Mouse (Mus musculus): ENCODE results near the gene Lamtor2. TPM values are rescaled to one million over a fixed set of nuclear protein-coding genes. Genes with fewer than 3 reads are reported as not detected.

The Lamtor2 gene
- polyA plus RNA-seq, 1 experiment, result 126 TPM

DNA sequence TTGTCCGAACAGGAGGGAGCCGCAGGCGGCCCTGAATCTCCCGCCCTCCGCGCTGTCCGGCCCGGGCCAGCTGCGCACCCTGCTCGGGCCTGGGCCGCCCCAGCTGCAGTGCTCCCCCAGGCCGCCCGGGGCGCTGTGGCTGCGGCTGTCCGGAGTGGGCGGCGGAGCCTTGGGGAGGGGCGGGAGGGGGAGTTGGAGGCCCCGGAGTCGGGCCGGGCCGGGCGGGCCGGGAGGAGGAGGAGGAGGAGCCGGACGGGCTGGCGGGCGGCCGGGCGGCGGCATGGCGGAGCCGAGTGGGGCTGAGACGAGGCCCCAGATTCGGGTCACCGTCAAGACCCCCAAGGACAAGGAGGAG, 628 bp upstream of the Lamtor2 start, which contains the start of gene Ubqln4:
Ubqln4 (plus strand) TSS at position 234 of the 355 bp plus-strand sequence.
- H3K27ac ChIP-seq (ENCODE audit: control insufficient read depth, insufficient read depth, low read depth, low read length, poor library complexity), result peak within 1 kb of the TSS; percentile 85
- H3K4me1 ChIP-seq (ENCODE audit: control insufficient read depth, insufficient read depth, low read length), result no peaks in the 10 kb centered on the region; the same call in 1 of the 2 replicates
- TF ChIP-seq CTCF (IDR thresholded peaks at IDR 0.05; ENCODE audit: control insufficient read depth, insufficient read depth, low read length) (peak; percentile 66), POLR2A (IDR thresholded peaks at IDR 0.05; ENCODE audit: borderline replicate concordance, control insufficient read depth, low read depth, low read length) (peak; percentile 44; the same call in 1 of the 2 replicates)
- peak within 1 kb of the TSS; percentile 98 for H3K4me3 ChIP-seq (replicated peaks; ENCODE audit: control insufficient read depth, low read depth, low read length)
- WGBS, result under 1% methylated on average over 30 of the region's 37 CpGs

DNA sequence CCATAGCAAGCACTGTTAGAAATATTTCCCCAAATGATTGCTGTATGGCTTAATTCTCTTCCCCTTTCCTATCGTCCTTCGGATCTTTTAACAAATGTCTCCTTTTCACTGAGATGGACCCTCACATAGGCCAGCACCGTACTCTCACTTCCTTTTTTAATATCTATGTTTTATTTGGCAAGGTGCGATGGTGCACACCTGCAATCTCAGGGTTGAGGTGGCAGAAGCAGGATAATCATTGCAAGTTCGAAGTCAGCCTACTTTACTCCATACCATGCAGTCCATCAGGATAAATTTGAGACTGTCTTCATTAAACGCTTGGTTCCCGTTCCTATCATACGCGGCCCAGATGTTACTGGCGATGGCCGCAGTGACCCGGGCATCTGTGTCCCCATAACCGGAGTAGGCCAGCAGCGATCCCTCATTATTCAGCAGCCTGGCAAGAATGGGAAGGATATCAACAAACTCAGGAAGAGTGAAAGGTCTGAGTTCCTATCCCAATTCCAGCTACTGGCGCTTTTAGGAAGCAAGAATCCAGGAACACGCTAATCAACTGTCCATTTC, 710 bp downstream of the Lamtor2 start:
- 3% methylated on average over 16 of the region's 16 CpGs for WGBS
- H3K27ac ChIP-seq (ENCODE audit: control insufficient read depth, insufficient read depth, low read depth, low read length, poor library complexity), result peak overlapping the region; percentile 85
- peak overlapping the region; percentile 98 for H3K4me3 ChIP-seq (replicated peaks; ENCODE audit: control insufficient read depth, low read depth, low read length)
- no peak for TF ChIP-seq CTCF (IDR thresholded peaks at IDR 0.05; ENCODE audit: control insufficient read depth, insufficient read depth, low read length)
- TF ChIP-seq POLR2A (IDR thresholded peaks at IDR 0.05; ENCODE audit: borderline replicate concordance, control insufficient read depth, low read depth, low read length), result no peak
- H3K4me1 ChIP-seq (ENCODE audit: control insufficient read depth, insufficient read depth, low read length), result no peaks in the 10 kb centered on the region; the same call in 1 of the 2 replicates

DNA sequence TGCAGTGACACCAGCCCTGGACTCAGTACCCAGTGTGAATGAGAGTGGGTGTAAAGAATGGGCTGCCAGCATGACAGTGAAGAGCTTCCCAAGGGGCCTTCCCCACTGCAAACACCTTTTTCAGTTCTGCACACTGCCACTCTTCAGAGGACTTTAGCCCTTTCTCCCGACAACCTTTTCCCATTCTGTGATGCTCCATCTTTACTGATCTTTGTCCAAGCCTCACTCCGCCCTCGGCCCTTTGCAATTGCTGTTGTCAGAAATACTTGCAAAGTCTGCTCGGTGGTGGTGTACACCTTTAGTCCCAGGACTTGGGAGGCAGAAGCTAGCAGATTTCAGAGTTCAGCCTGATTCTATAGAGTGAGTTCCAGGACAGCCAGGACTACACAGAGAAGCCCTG, 1.3 kb downstream of the Lamtor2 start:
- WGBS, result 79% methylated on average over 4 of the region's 4 CpGs
- TF ChIP-seq CTCF (IDR thresholded peaks at IDR 0.05; ENCODE audit: control insufficient read depth, insufficient read depth, low read length) (no peak), POLR2A (IDR thresholded peaks at IDR 0.05; ENCODE audit: borderline replicate concordance, control insufficient read depth, low read depth, low read length) (no peak)
- Histone ChIP-seq H3K4me3 (replicated peaks; ENCODE audit: control insufficient read depth, low read depth, low read length) (no peak overlapping the region), H3K27ac (ENCODE audit: control insufficient read depth, insufficient read depth, low read depth, low read length, poor library complexity) (no peak overlapping the region), H3K4me1 (ENCODE audit: control insufficient read depth, insufficient read depth, low read length) (no peaks in the 10 kb centered on the region; the same call in 1 of the 2 replicates)

DNA sequence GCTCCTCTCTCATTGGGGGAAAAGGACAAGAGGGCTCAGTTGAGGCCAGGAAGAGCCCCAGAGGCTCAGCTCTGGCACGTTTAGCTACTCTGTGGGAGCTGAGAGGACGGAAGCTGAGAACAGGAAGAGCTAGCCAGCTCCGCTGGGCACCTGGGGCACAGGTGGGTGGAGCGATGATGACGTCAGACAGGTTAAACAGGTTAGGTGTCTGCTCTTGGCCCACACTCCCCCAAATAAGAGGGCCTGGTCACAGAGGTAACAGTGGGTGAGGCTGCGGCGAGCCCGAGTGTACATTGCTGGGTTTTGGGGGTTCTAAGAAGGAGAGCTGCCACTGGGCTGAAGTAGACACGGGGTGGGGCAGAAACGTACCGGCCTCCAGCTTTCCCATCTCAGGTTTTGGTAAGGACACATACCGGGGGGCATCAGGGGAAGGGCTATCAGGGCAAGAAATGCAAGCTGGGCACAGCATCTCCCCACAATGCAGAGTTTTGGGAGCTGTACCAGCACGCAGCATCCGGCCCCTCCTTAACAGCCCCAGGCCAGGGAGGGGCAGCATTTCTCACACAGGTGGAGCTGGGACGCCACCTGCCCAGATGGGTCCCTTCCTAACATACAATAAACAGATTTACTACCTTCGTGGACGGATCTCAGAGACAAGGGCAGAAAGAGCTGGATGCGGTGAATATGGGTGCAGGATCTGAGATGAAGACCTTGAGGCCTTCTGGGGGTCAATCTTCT, 4.5 kb downstream of the Lamtor2 start, which contains the start of gene Rab25:
Rab25 (minus strand) TSS at position 121 of the 738 bp plus-strand sequence.
- TF ChIP-seq POLR2A (IDR thresholded peaks at IDR 0.05; ENCODE audit: borderline replicate concordance, control insufficient read depth, low read depth, low read length) (no peak), CTCF (IDR thresholded peaks at IDR 0.05; ENCODE audit: control insufficient read depth, insufficient read depth, low read length) (no peak)
- H3K4me3 ChIP-seq (replicated peaks; ENCODE audit: control insufficient read depth, low read depth, low read length), result no peak within 1 kb of the TSS
- H3K4me1 ChIP-seq (ENCODE audit: control insufficient read depth, insufficient read depth, low read length), result peaks cover 5% of the 10 kb centered on the region
- no peak within 1 kb of the TSS for H3K27ac ChIP-seq (ENCODE audit: control insufficient read depth, insufficient read depth, low read depth, low read length, poor library complexity)
- 89% methylated on average over 18 of the region's 18 CpGs for WGBS

DNA sequence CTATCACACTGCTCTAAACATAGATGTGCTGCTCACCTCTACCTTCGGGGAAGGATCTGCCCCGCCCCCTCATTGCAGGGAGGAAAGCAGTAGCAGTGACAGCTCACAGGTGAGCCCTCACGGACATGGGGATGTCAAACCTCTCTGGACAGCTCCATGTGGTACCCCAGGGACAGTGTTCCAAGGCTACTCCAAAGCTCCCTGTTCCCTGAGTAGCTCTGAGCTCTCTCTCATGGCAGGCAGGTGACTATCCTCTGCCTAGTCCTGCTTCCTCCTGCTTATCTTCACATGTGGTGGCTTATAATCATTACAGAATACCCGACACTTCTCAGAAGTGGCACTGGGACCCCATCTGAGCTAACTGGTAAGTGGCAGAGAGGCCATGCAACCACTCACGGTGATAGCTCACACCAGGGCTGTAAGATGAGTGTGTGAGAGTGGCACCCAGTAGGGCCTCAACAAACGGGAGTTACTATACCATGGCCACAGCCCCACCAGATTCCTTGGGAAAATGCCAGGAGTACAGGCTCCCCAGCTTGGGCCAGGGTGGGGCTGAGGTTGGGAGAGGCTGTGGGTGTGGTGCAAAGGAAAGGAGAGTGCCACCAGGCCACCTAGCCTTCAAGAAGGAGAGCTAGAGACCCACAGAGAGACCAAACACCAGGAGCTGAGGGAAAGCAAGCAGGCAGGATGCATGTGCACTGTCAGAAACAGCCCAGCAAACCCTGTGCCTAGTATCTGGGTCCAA, 6.0 kb downstream of the Lamtor2 start:
- Histone ChIP-seq H3K4me1 (ENCODE audit: control insufficient read depth, insufficient read depth, low read length) (peaks cover 5% of the 10 kb centered on the region), H3K27ac (ENCODE audit: control insufficient read depth, insufficient read depth, low read depth, low read length, poor library complexity) (no peak overlapping the region), H3K4me3 (replicated peaks; ENCODE audit: control insufficient read depth, low read depth, low read length) (no peak overlapping the region)
- WGBS, result 64% methylated on average over 6 of the region's 6 CpGs
- TF ChIP-seq CTCF (IDR thresholded peaks at IDR 0.05; ENCODE audit: control insufficient read depth, insufficient read depth, low read length) (no peak), POLR2A (IDR thresholded peaks at IDR 0.05; ENCODE audit: borderline replicate concordance, control insufficient read depth, low read depth, low read length) (no peak)

DNA sequence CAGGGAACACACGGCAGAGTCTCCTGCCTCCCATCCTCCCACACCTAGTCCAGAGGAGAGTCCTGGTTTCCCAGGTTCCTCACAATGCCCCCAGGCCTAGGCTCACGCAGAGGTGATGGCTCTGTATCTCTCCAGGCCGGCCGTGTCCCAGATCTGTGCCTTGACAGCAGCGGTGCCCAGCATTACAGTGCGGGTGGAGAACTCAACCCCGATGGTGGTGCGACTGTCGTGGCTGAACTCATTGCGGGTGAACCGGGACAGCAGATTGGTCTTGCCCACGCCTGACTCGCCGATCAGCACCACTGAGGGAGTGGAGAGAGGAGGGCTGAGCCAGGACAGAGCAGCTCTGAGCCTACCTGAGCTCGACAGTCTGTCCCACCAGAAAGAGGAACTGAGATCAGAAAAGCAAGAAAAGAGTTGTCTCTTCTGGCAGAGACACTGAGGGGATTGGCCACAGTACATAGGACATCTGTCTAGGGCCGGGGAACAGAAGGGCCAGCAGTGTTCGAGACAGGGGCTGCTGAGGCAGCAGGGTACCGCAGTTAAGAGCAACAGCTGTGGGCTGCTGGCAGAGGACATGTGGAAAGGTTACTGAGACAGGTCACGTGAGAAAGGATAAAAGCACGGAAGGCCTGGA, 7.8 kb downstream of the Lamtor2 start:
- H3K4me3 ChIP-seq (replicated peaks; ENCODE audit: control insufficient read depth, low read depth, low read length), result no peak overlapping the region
- WGBS, result 53% methylated on average over 20 of the region's 20 CpGs
- TF ChIP-seq POLR2A (IDR thresholded peaks at IDR 0.05; ENCODE audit: borderline replicate concordance, control insufficient read depth, low read depth, low read length) (no peak), CTCF (IDR thresholded peaks at IDR 0.05; ENCODE audit: control insufficient read depth, insufficient read depth, low read length) (0 out of 2 replicates have a peak, but pooled peaks have one; percentile 2)
- peaks cover 5% of the 10 kb centered on the region for H3K4me1 ChIP-seq (ENCODE audit: control insufficient read depth, insufficient read depth, low read length)
- H3K27ac ChIP-seq (ENCODE audit: control insufficient read depth, insufficient read depth, low read depth, low read length, poor library complexity), result no peak overlapping the region

DNA sequence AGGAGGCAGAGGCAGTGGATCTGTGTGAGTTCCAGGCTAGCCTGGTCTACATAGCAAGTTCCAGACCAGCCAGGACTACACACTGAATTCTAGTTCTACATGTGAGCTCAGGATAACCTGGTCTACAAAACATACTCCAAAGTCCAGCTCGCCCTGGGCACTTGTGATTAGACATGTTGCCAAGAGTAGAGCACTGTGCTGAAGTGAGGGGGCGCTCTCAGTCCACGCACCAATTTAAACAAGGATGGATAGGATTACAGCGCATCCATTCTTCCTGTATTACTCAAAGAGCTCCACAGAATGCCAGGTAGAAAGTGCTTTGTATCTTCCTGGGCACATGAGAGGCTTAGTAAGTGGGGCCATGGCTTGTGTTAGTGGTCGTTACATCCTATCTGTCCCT, 8.4 kb downstream of the Lamtor2 start:
- peak; percentile 40; the same call in 1 of the 2 replicates for TF ChIP-seq CTCF (IDR thresholded peaks at IDR 0.05; ENCODE audit: control insufficient read depth, insufficient read depth, low read length)
- no peak for TF ChIP-seq POLR2A (IDR thresholded peaks at IDR 0.05; ENCODE audit: borderline replicate concordance, control insufficient read depth, low read depth, low read length)
- peaks cover 5% of the 10 kb centered on the region for H3K4me1 ChIP-seq (ENCODE audit: control insufficient read depth, insufficient read depth, low read length)
- no peak overlapping the region for H3K27ac ChIP-seq (ENCODE audit: control insufficient read depth, insufficient read depth, low read depth, low read length, poor library complexity)
- H3K4me3 ChIP-seq (replicated peaks; ENCODE audit: control insufficient read depth, low read depth, low read length), result no peak overlapping the region
- WGBS, result 67% methylated on average over 5 of the region's 5 CpGs
